In the genomic region with DNA sequence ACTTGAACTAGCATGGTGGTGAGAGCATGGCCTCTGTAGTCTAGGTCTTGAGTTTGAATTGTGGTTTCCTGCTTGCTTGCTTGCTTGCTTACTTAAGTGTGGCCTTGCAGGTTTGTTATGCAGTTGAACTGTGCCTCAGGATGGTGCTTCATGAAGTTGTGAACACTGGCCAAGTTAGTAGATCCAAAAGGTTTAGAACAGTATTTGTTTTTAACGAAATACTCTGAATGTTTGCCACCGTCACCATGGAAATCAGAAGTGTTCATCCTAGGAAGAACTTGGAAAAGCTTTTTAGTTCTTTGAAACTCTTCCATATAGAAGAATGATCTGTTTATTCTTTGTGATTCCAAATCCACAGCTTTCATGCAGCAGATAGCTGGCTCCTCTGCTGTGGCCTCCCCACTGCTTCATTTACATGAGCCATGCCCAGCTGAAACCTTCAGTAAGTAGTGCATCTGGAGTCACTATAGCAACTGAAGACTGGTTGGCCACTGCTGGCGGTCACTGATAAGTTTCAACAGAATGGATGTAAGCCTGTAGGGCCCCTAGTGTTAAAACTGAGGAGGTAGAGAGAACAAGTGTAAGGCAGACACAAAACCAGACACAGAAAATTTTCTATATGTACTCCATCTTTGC, we compare ENCODE assay signal across 10 mouse cellular contexts. TPM values are rescaled to one million over a fixed set of nuclear protein-coding genes. Genes with fewer than 3 reads are reported as not detected.
DNase-seq lines count a peak whose midpoint lies in the region; ATAC-seq and TF ChIP-seq lines count a peak whose summit lies in the region.
"Had no signal": no experiment of that assay in that cellular context is flagged by ENCODE, and none has a peak within 500 bp of the region (broad histone marks: within the 10 kb centered on the region; RNA-seq: fewer than 3 reads in every experiment).

No protein-coding gene starts in this region.

- H3K36me3 ChIP-seq in forebrain, postnatal 0 days (ENCODE audit: insufficient read depth) = peaks cover 40% of the 10 kb centered on the region
- peaks cover 79% of the 10 kb centered on the region for H3K36me3 ChIP-seq in forebrain, embryonic 15.5 days
- peaks cover 0 to 25% of the 10 kb centered on the region in 2 experiments; a peak in 2 of 4 replicates for H3K36me3 ChIP-seq in MEL (ENCODE audit: control insufficient read depth in 1 of 2, insufficient read depth in 2 of 2, low read length in 2 of 2)
- peaks cover 44% of the 10 kb centered on the region for H3K36me3 ChIP-seq in lung, embryonic 16.5 days (ENCODE audit: control insufficient read depth, insufficient read depth, low read length)

- TF ChIP-seq EP300 in MEL (IDR thresholded peaks at IDR 0.05; ENCODE audit: low read depth in 1 of 2, low read length in 2 of 2) = no peak

- no peaks in the 10 kb centered on the region for H3K79me2 ChIP-seq in MEL (ENCODE audit: control insufficient read depth, insufficient read depth, low read length, poor library complexity)

- no peaks in the 10 kb centered on the region for H3K27me3 ChIP-seq in forebrain, postnatal 0 days (ENCODE audit: insufficient read depth, low read length)
- no peaks in the 10 kb centered on the region for H3K27me3 ChIP-seq in forebrain, embryonic 15.5 days
- H3K27me3 ChIP-seq in MEL (ENCODE audit: control insufficient read depth in 1 of 2, insufficient read depth in 2 of 2, low read length in 2 of 2) = no peaks in the 10 kb centered on the region
- H3K27me3 ChIP-seq in lung, embryonic 16.5 days (ENCODE audit: control insufficient read depth, insufficient read depth, low read depth, low read length) = no peaks in the 10 kb centered on the region

- peak; percentile 10 for DNase-seq in forebrain, postnatal 0 days
- DNase-seq in MEL (ENCODE audit: low read depth, low spot score) = peak; percentile 16
- no peak for DNase-seq in cerebellum, postnatal 14 days
- no peak for DNase-seq in frontal cortex, postnatal 10 days (ENCODE audit: low spot score in 2 of 2)
- DNase-seq: kidney, postnatal 25 days; retina, postnatal 1 day had no signal

- TF ChIP-seq POLR2A in MEL (IDR thresholded peaks at IDR 0.05; ENCODE audit: control insufficient read depth in 1 of 2, insufficient read depth in 1 of 2, low read depth in 1 of 2, low read length in 2 of 2, poor library complexity in 1 of 2) = no peak

- ATAC-seq in forebrain, postnatal 0 days = peak; percentile 86
- no peak for ATAC-seq in forebrain, embryonic 15.5 days (replicated peaks)
- peak; percentile 87 for ATAC-seq in erythroid progenitor cell, adult 5-6 weeks (replicated peaks; ENCODE audit: low FRiP score, poor library complexity, severe bottlenecking)
- peak; percentile 73 for ATAC-seq in lung, embryonic 16.5 days (ENCODE audit: low read depth)
- ATAC-seq in monocyte, adult 5-6 weeks (replicated peaks; ENCODE audit: insufficient number of reproducible peaks, low FRiP score, low TSS enrichment, poor library complexity, severe bottlenecking) = no peak

- TF ChIP-seq RAD21 in MEL (IDR thresholded peaks at IDR 0.05; ENCODE audit: low read depth, low read length) = no peak

- no peak overlapping the region for H3K9ac ChIP-seq in forebrain, postnatal 0 days
- no peak overlapping the region for H3K9ac ChIP-seq in forebrain, embryonic 15.5 days (replicated peaks)
- H3K9ac ChIP-seq in MEL (ENCODE audit: control insufficient read depth, low read depth, low read length, poor library complexity, severe bottlenecking) = no peak overlapping the region
- H3K9ac ChIP-seq in lung, embryonic 16.5 days (ENCODE audit: low read length) = no peak overlapping the region

- no peak for TF ChIP-seq CTCF in forebrain, postnatal 0 days (IDR thresholded peaks at IDR 0.05; ENCODE audit: low read depth)
- no peak for TF ChIP-seq CTCF in MEL (IDR thresholded peaks at IDR 0.05 in 2 of 3, conservative IDR thresholded peaks at IDR 0.05 in 1 of 3; ENCODE audit: control insufficient read depth in 1 of 3, insufficient read depth in 1 of 3, low read depth in 2 of 3, low read length in 3 of 3, poor library complexity in 1 of 3, severe bottlenecking in 1 of 3)

- no peak overlapping the region for H3K4me2 ChIP-seq in forebrain, postnatal 0 days (ENCODE audit: low read depth)
- no peak overlapping the region for H3K4me2 ChIP-seq in forebrain, embryonic 15.5 days (replicated peaks)
- H3K4me2 ChIP-seq in lung, embryonic 16.5 days (ENCODE audit: low read depth, low read length) = no peak overlapping the region

- H3K4me3 ChIP-seq in forebrain, postnatal 0 days (ENCODE audit: low read depth, low read length) = no peak overlapping the region
- no peak overlapping the region for H3K4me3 ChIP-seq in forebrain, embryonic 15.5 days
- no peak overlapping the region for H3K4me3 ChIP-seq in MEL (ENCODE audit: control insufficient read depth in 1 of 2, insufficient read depth in 1 of 2, low read depth in 2 of 2, low read length in 2 of 2)
- no peak overlapping the region for H3K4me3 ChIP-seq in lung, embryonic 16.5 days (ENCODE audit: low read length)

- H3K4me1 ChIP-seq in forebrain, postnatal 0 days (ENCODE audit: insufficient read depth) = no peaks in the 10 kb centered on the region
- no peaks in the 10 kb centered on the region for H3K4me1 ChIP-seq in forebrain, embryonic 15.5 days
- H3K4me1 ChIP-seq in MEL (ENCODE audit: control insufficient read depth in 1 of 2, insufficient read depth in 2 of 2, low read length in 2 of 2) = no peaks in the 10 kb centered on the region
- no peaks in the 10 kb centered on the region for H3K4me1 ChIP-seq in lung, embryonic 16.5 days (replicated peaks; ENCODE audit: control insufficient read depth, insufficient read depth, low read length)

- H3K9me3 ChIP-seq in forebrain, postnatal 0 days (ENCODE audit: low read length) = no peaks in the 10 kb centered on the region
- 0 out of 2 replicates have a peak, but pooled peaks cover 3% of the 10 kb centered on the region for H3K9me3 ChIP-seq in forebrain, embryonic 15.5 days
- no peaks in the 10 kb centered on the region for H3K9me3 ChIP-seq in MEL (replicated peaks; ENCODE audit: insufficient read depth, low read length)
- H3K9me3 ChIP-seq in lung, embryonic 16.5 days (ENCODE audit: control insufficient read depth, low read length) = no peaks in the 10 kb centered on the region; the same call in 1 of the 2 replicates

- no peak overlapping the region for H3K27ac ChIP-seq in forebrain, postnatal 0 days (ENCODE audit: low read depth, low read length)
- H3K27ac ChIP-seq in forebrain, embryonic 15.5 days (replicated peaks) = no peak overlapping the region
- H3K27ac ChIP-seq in MEL (ENCODE audit: control insufficient read depth, low read depth, low read length) = no peak overlapping the region
- H3K27ac ChIP-seq in lung, embryonic 16.5 days (ENCODE audit: low read length) = no peak overlapping the region

- WGBS in forebrain, postnatal 0 days = 59% methylated on average over 3 of the region's 3 CpGs
- WGBS in forebrain, embryonic 15.5 days = 72% methylated on average over 3 of the region's 3 CpGs
- 59% methylated on average over 3 of the region's 3 CpGs for WGBS in lung, embryonic 16.5 days

TF ChIP-seq in MEL, 35 proteins besides CTCF, POLR2A, EP300 and RAD21:
- TF ChIP-seq ZKSCAN1 (IDR thresholded peaks at IDR 0.05; ENCODE audit: low read depth, low read length) (no peak), MAFK (IDR thresholded peaks at IDR 0.05; ENCODE audit: borderline replicate concordance, low read depth, low read length) (no peak), MEF2A (IDR thresholded peaks at IDR 0.05; ENCODE audit: extremely low read depth, insufficient replicate concordance, low read depth, low read length, poor library complexity, severe bottlenecking) (no peak), MYB (IDR thresholded peaks at IDR 0.05; ENCODE audit: low read depth, low read length) (no peak), POLR2AphosphoS2 (IDR thresholded peaks at IDR 0.05; ENCODE audit: low read length) (no peak), TAL1 (IDR thresholded peaks at IDR 0.05; ENCODE audit: low read length) (no peak), ZMIZ1 (IDR thresholded peaks at IDR 0.05; ENCODE audit: low read depth, low read length) (no peak), MAZ (IDR thresholded peaks at IDR 0.05; ENCODE audit: low read depth, low read length) (no peak), NRF1 (IDR thresholded peaks at IDR 0.05; ENCODE audit: insufficient read depth, low read depth, low read length, poor library complexity, severe bottlenecking) (no peak), JUND (IDR thresholded peaks at IDR 0.05; ENCODE audit: low read depth, low read length) (no peak), TBP (IDR thresholded peaks at IDR 0.05; ENCODE audit: low read depth, low read length) (no peak), RCOR1 (IDR thresholded peaks at IDR 0.05; ENCODE audit: low read depth, low read length) (no peak), ZNF384 (IDR thresholded peaks at IDR 0.05; ENCODE audit: low read depth, low read length) (no peak), GATA1 (IDR thresholded peaks at IDR 0.05; ENCODE audit: low read depth, low read length) (no peak), CHD1 (IDR thresholded peaks at IDR 0.05; ENCODE audit: low read depth, low read length) (no peak), UBTF (IDR thresholded peaks at IDR 0.05; ENCODE audit: borderline replicate concordance, insufficient read depth, low read depth, low read length) (no peak), GABPA (IDR thresholded peaks at IDR 0.05; ENCODE audit: low read depth, low read length) (no peak), POLR2AphosphoS5 (IDR thresholded peaks at IDR 0.05; ENCODE audit: borderline replicate concordance, low read depth, low read length) (no peak), HCFC1 (IDR thresholded peaks at IDR 0.05; ENCODE audit: low read depth, low read length) (no peak)

RNA-seq across cellular contexts. Expression of gene Yeats2, which starts 28.7 kb away (rescaled TPM):
- total RNA-seq in forebrain, postnatal 0 days (2014; rRNA removed) = 36.0 and 43.9 TPM in 2 replicates
- polyA plus RNA-seq in forebrain, postnatal 0 days (2015; fragmentation: Nextera tagmentation; extraction: Ambion mirVana) = 5.6 and 10.1 TPM in 2 replicates
- 24.3 and 30.2 TPM in 2 replicates for polyA plus RNA-seq in forebrain, embryonic 15.5 days (2015; fragmentation: Nextera tagmentation; extraction: Ambion mirVana)
- total RNA-seq in MEL (2012; rRNA removed) = 12.7 and 13.3 TPM in 2 replicates
- 10 to 100 TPM in 1 of 2 experiments, not detected in 1; 23.2 TPM for polyA plus RNA-seq in MEL (2012; ENCODE audit: insufficient read depth in 1 of 2, insufficient read length in 2 of 2, low read depth in 1 of 2, low replicate concordance in 2 of 2, missing spikeins in 1 of 2)
- total RNA-seq in erythroid progenitor cell, adult 5-6 weeks (2015; ENCODE audit: low replicate concordance) = 5.9 and 9.0 TPM in 2 replicates
- total RNA-seq in erythroid progenitor cell, adult 5-6 weeks (2017; ENCODE audit: low replicate concordance) = 4.7 and 18.7 TPM in 2 replicates
- polyA plus RNA-seq in lung, embryonic 16.5 days (2015; fragmentation: Nextera tagmentation; extraction: Ambion mirVana) = 29.7 and 31.4 TPM in 2 replicates
- total RNA-seq in monocyte, adult 5-6 weeks (2017) = 17.9 to 31.5 TPM (median 22.6 TPM) in 3 replicates

Comparison
In these comparisons a context has a peak if more than half of its experiments do, and no peak if none do; other contexts are left out.
1. ATAC-seq: peak in forebrain, postnatal 0 days (single experiment), erythroid progenitor cell, adult 5-6 weeks (single experiment) and lung, embryonic 16.5 days (single experiment); none in forebrain, embryonic 15.5 days (single experiment) and monocyte, adult 5-6 weeks (single experiment).
2. DNase-seq: peak in forebrain, postnatal 0 days (single experiment) and MEL (single experiment); none in cerebellum, postnatal 14 days (0 of 2) and frontal cortex, postnatal 10 days (0 of 2).